Mouse (Mus musculus): ENCODE measurements around the gene Naip2. TPM values are rescaled to one million over a fixed set of nuclear protein-coding genes. Genes with fewer than 3 reads are reported as not detected.

Gene Naip2
- polyA plus RNA-seq, 1 experiment, result 12.0 TPM

GRCm38 (mm10) chr13:100107652-100108472, 94.0 kb downstream of the Naip2 start, which contains the start of gene Serf1:
Serf1 (plus strand) TSS chr13:100108012.
- H3K4me1 ChIP-seq (ENCODE audit: control insufficient read depth, insufficient read depth, insufficient read length, low read length), result peaks cover 8% of the 10 kb centered on the region
- H3K27me3 ChIP-seq (ENCODE audit: control insufficient read depth, insufficient read depth, low read length), result no peaks in the 10 kb centered on the region
- H3K36me3 ChIP-seq (ENCODE audit: control insufficient read depth, insufficient read depth, low read length), result no peaks in the 10 kb centered on the region
- WGBS, result under 1% methylated on average over 75 of the region's 76 CpGs
- peak within 1 kb of the TSS; percentile 76 for H3K4me3 ChIP-seq (ENCODE audit: low read depth, low read length)
- TF ChIP-seq CTCF (IDR thresholded peaks at IDR 0.05; ENCODE audit: extremely low read depth, insufficient read length, insufficient replicate concordance, low read depth, low read length) (no peak), POLR2A (IDR thresholded peaks at IDR 0.05; ENCODE audit: low read depth, low read length) (0 out of 2 replicates have a peak, but pooled peaks have one; percentile 23)
- H3K27ac ChIP-seq (ENCODE audit: insufficient read depth, low read depth, low read length), result no peak within 1 kb of the TSS

- peak within 1 kb of the TSS; percentile 59 for H3K27ac ChIP-seq (ENCODE audit: insufficient read depth, low read depth, low read length)
- TF ChIP-seq CTCF (IDR thresholded peaks at IDR 0.05; ENCODE audit: extremely low read depth, insufficient read length, insufficient replicate concordance, low read depth, low read length), result no peak
- TF ChIP-seq POLR2A (IDR thresholded peaks at IDR 0.05; ENCODE audit: low read depth, low read length), result peak; percentile 67; the same call in 1 of the 2 replicates
- peaks cover 2% of the 10 kb centered on the region for H3K36me3 ChIP-seq (ENCODE audit: control insufficient read depth, insufficient read depth, low read length)
- H3K4me1 ChIP-seq (ENCODE audit: control insufficient read depth, insufficient read depth, insufficient read length, low read length), result peaks cover 6% of the 10 kb centered on the region; the same call in 1 of the 2 replicates
- H3K27me3 ChIP-seq (ENCODE audit: control insufficient read depth, insufficient read depth, low read length), result no peaks in the 10 kb centered on the region
- peak within 1 kb of the TSS; percentile 99 for H3K4me3 ChIP-seq (ENCODE audit: low read depth, low read length)
- WGBS, result 2% methylated on average over 44 of the region's 44 CpGs
These were observed 98.1 kb downstream of the Naip2 start, which contains the start of gene Bdp1 for GRCm38 (mm10) chr13:100103748-100104254. Bdp1 (minus strand) TSS chr13:100104070.

GRCm38 (mm10) chr13:100103052-100103658, 98.7 kb downstream of the Naip2 start:
- H3K27ac ChIP-seq (ENCODE audit: insufficient read depth, low read depth, low read length), result peak overlapping the region; percentile 59
- WGBS, result 1% methylated on average over 15 of the region's 15 CpGs

GRCm38 (mm10) chr13:100098808-100099207, 103.1 kb downstream of the Naip2 start:
- Histone ChIP-seq H3K27ac (ENCODE audit: insufficient read depth, low read depth, low read length) (no peak overlapping the region), H3K4me1 (ENCODE audit: control insufficient read depth, insufficient read depth, insufficient read length, low read length) (0 out of 2 replicates have a peak, but pooled peaks cover 3% of the 10 kb centered on the region), H3K27me3 (ENCODE audit: control insufficient read depth, insufficient read depth, low read length) (no peaks in the 10 kb centered on the region), H3K4me3 (ENCODE audit: low read depth, low read length) (no peak overlapping the region), H3K36me3 (ENCODE audit: control insufficient read depth, insufficient read depth, low read length) (peaks cover 38% of the 10 kb centered on the region)
- TF ChIP-seq POLR2A (IDR thresholded peaks at IDR 0.05; ENCODE audit: low read depth, low read length) (no peak), CTCF (IDR thresholded peaks at IDR 0.05; ENCODE audit: extremely low read depth, insufficient read length, insufficient replicate concordance, low read depth, low read length) (no peak)
- WGBS, result 80% methylated on average over 6 of the region's 6 CpGs

More at GRCm38 (mm10) chr13:100103052-100103658, 98.7 kb downstream of the Naip2 start:
- Histone ChIP-seq H3K27me3 (ENCODE audit: control insufficient read depth, insufficient read depth, low read length) (no peaks in the 10 kb centered on the region), H3K4me3 (ENCODE audit: low read depth, low read length) (peak overlapping the region; percentile 99), H3K36me3 (ENCODE audit: control insufficient read depth, insufficient read depth, low read length) (peaks cover 5% of the 10 kb centered on the region), H3K4me1 (ENCODE audit: control insufficient read depth, insufficient read depth, insufficient read length, low read length) (peaks cover 4% of the 10 kb centered on the region; the same call in 1 of the 2 replicates)
- TF ChIP-seq POLR2A (IDR thresholded peaks at IDR 0.05; ENCODE audit: low read depth, low read length) (no peak), CTCF (IDR thresholded peaks at IDR 0.05; ENCODE audit: extremely low read depth, insufficient read length, insufficient replicate concordance, low read depth, low read length) (no peak)

Other genes starting within 250 kb of the Naip2 start
- 6.8 and 7.5 TPM in 2 replicates for gene Mccc2, start 186.5 kb downstream of the Naip2 start, polyA plus RNA-seq (2012; rRNA removed)
- gene Bdp1, start 98.0 kb downstream of the Naip2 start, polyA plus RNA-seq (2012; rRNA removed), result 0.50 and 1.0 TPM in 2 replicates
- 1.1 and 3.9 TPM in 2 replicates for gene Serf1, start 94.1 kb downstream of the Naip2 start, polyA plus RNA-seq (2012; rRNA removed)
- gene Smn1, start 77.2 kb downstream of the Naip2 start, polyA plus RNA-seq (2012; rRNA removed), result 3.1 and 8.2 TPM in 2 replicates
- gene Naip5, start 44.2 kb upstream of the Naip2 start, polyA plus RNA-seq (2012; rRNA removed), result 4.8 and 38.1 TPM in 2 replicates
- 7.1 and 61.1 TPM in 2 replicates for gene Naip6, start 115.6 kb upstream of the Naip2 start, polyA plus RNA-seq (2012; rRNA removed)

All from small intestine, adult 2 months (tissue).